Mouse (Mus musculus) hindbrain, embryonic 14.5 days (tissue): Measurements from ENCODE around the gene Ambra1. TPM values are rescaled to one million over a fixed set of nuclear protein-coding genes. Genes with fewer than 3 reads are reported as not detected.
"Not testable (repeated sequence)": the region's sequence is repeated elsewhere in the genome, so short reads cannot be mapped to it uniquely, and the experiment has no call there.

Experiments
- ATAC-seq: fragments of 200-750 bp; cut with Nextera tagmentation; 2 replicates; pipeline ENCODE4 v1.8.0; 2017; ENCODE audit warnings: moderate number of reproducible peaks, mild to moderate bottlenecking, moderate TSS enrichment, moderate library complexity; ENCODE audit not compliant: low FRiP score
- DNase-seq: peaks from one replicate; pipeline ENCODE4 v3.0.0-alpha.2; 2015; ENCODE audit warnings: low spot score
- H3K27ac ChIP-seq: fragments of 300-500 bp; sonication (generic); 2 replicates; pipeline ENCODE4 v1.5.1; 2014; ENCODE audit warnings: mild to moderate bottlenecking, moderate library complexity
- H3K27me3 ChIP-seq: fragments of 300-500 bp; sonication (generic); 2 replicates; pipeline ENCODE4 v1.6.1; 2014; ENCODE audit warnings: mild to moderate bottlenecking, low read length, mixed read lengths; ENCODE audit not compliant: control insufficient read depth, insufficient read depth
- H3K36me3 ChIP-seq: fragments of 300-500 bp; sonication (generic); replicated peaks from 2 replicates; pipeline ENCODE4 v1.6.1; 2014; ENCODE audit not compliant: control insufficient read depth, insufficient read depth
- H3K4me1 ChIP-seq: fragments of 300-500 bp; sonication (generic); replicated peaks from 2 replicates; pipeline ENCODE4 v1.6.1; 2014; ENCODE audit warnings: antibody characterized with exemption, low read length, mixed read lengths; ENCODE audit not compliant: control insufficient read depth, insufficient read depth
- H3K4me2 ChIP-seq: fragments of 300-500 bp; sonication (generic); replicated peaks from 2 replicates; pipeline ENCODE4 v1.6.1; 2014; ENCODE audit warnings: mild to moderate bottlenecking, moderate library complexity
- H3K4me3 ChIP-seq: fragments of 300-500 bp; sonication (generic); replicated peaks from 2 replicates; pipeline ENCODE4 v1.5.1; 2014; ENCODE audit warnings: mild to moderate bottlenecking, low read length
- H3K9ac ChIP-seq: fragments of 300-500 bp; sonication (generic); 2 replicates; pipeline ENCODE4 v1.6.1; 2014
- H3K9me3 ChIP-seq: fragments of 300-500 bp; sonication (generic); 2 replicates; pipeline ENCODE4 v1.6.1; 2016; ENCODE audit warnings: low read length; ENCODE audit not compliant: control insufficient read depth
- WGBS: fragments of 180-500 bp; shearing (Covaris S2); extraction: QIAGEN DNeasy Blood & Tissue Kit; methylation state at CpG from one replicate; pipeline ENCODE4 v1.1.7; 2014; 5-methylcytosine and 5-hydroxymethylcytosine counted together
- polyA plus RNA-seq: library from polyadenylated mRNA; unstranded; fragments of >200 nt; fragmentation: Nextera tagmentation; extraction: Ambion mirVana; gene quantifications from 2 replicates; pipeline ENCODE4 v1.2.1, GENCODE M21; 2014

Ambra1 gene
- polyA plus RNA-seq, 1 experiment from 2014 or later, result 22.2 TPM

GRCm38 (mm10) chr2:91725476-91725875, 4.5 kb upstream of the Ambra1 start:
- not testable (repeated sequence) for H3K9ac ChIP-seq, H3K4me2 ChIP-seq, H3K9me3 ChIP-seq, H3K4me1 ChIP-seq, H3K27ac ChIP-seq, DNase-seq, H3K4me3 ChIP-seq, ATAC-seq, H3K27me3 ChIP-seq, H3K36me3 ChIP-seq
- WGBS, result 55% methylated on average over 4 of the region's 4 CpGs

- ATAC-seq, result no peak
- no peak overlapping the region for H3K9ac ChIP-seq
- H3K27me3 ChIP-seq, result no peaks in the 10 kb centered on the region
- no peaks in the 10 kb centered on the region for H3K9me3 ChIP-seq
- no peaks in the 10 kb centered on the region for H3K36me3 ChIP-seq
- DNase-seq, result no peak
- no peak overlapping the region for H3K27ac ChIP-seq
- WGBS, result 91% methylated on average over 3 of the region's 3 CpGs
- H3K4me2 ChIP-seq, result no peak overlapping the region
- H3K4me3 ChIP-seq, result no peak overlapping the region
- peaks cover 9% of the 10 kb centered on the region for H3K4me1 ChIP-seq
These were observed 2.9 kb upstream of the Ambra1 start for GRCm38 (mm10) chr2:91727011-91727410.

GRCm38 (mm10) chr2:91729571-91729970, 363 bp upstream of the Ambra1 start:
- Histone ChIP-seq H3K4me3 (peak overlapping the region; percentile 99), H3K4me2 (peak overlapping the region; percentile 71), H3K9ac (peak overlapping the region; percentile 93; the same call in 1 of the 2 replicates), H3K27me3 (no peaks in the 10 kb centered on the region), H3K4me1 (peaks cover 9% of the 10 kb centered on the region), H3K36me3 (no peaks in the 10 kb centered on the region), H3K27ac (no peak overlapping the region), H3K9me3 (no peaks in the 10 kb centered on the region)
- WGBS, result 32% methylated on average over 4 of the region's 4 CpGs
- peak; percentile 18 for ATAC-seq
- DNase-seq, result no peak

- no peak overlapping the region for H3K27ac ChIP-seq
- H3K36me3 ChIP-seq, result no peaks in the 10 kb centered on the region
- H3K9me3 ChIP-seq, result no peaks in the 10 kb centered on the region
- DNase-seq (no peak), ATAC-seq (no peak)
- no peaks in the 10 kb centered on the region for H3K27me3 ChIP-seq
- no peak overlapping the region for H3K4me2 ChIP-seq
- H3K9ac ChIP-seq, result no peak overlapping the region
- WGBS, result 94% methylated on average over 5 of the region's 5 CpGs
- no peak overlapping the region for H3K4me3 ChIP-seq
- peaks cover 9% of the 10 kb centered on the region for H3K4me1 ChIP-seq
These were observed 5.3 kb downstream of the Ambra1 start for GRCm38 (mm10) chr2:91735221-91735620.

- no peak overlapping the region for H3K4me2 ChIP-seq
- DNase-seq (no peak), ATAC-seq (no peak)
- H3K9ac ChIP-seq, result no peak overlapping the region
- WGBS, result 100% methylated on average over 1 of the region's 1 CpGs
- H3K4me3 ChIP-seq, result no peak overlapping the region
- no peaks in the 10 kb centered on the region for H3K4me1 ChIP-seq
- no peaks in the 10 kb centered on the region for H3K36me3 ChIP-seq
- no peaks in the 10 kb centered on the region for H3K9me3 ChIP-seq
- H3K27me3 ChIP-seq, result no peaks in the 10 kb centered on the region
- H3K27ac ChIP-seq, result no peak overlapping the region
These were observed 9.7 kb downstream of the Ambra1 start for GRCm38 (mm10) chr2:91739586-91739985.

DNA sequence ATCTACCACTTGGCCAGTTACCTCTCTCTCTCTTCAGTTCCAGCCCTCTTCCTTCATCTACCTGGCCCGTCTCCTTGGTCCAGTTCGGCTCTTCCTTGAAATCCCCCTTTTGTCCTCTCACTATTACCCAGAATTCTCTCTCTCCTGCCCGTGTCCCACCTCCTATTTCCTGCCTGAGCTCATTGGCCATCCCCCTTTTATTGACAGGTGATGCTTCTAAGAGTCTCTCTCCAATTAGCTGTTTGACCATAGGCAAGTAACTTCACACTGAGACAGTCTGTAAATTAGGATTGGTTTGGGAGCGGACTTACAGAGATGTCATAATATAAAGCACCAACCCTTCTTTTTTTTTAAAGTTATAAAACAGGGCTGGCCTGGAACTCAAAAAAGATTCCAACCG, 14.8 kb downstream of the Ambra1 start:
- no peak for DNase-seq
- Histone ChIP-seq H3K9me3 (no peaks in the 10 kb centered on the region), H3K4me1 (no peaks in the 10 kb centered on the region), H3K36me3 (no peaks in the 10 kb centered on the region), H3K4me3 (no peak overlapping the region), H3K27ac (no peak overlapping the region), H3K9ac (no peak overlapping the region), H3K27me3 (no peaks in the 10 kb centered on the region), H3K4me2 (no peak overlapping the region)
- no peak for ATAC-seq
- 88% methylated on average over 5 of the region's 5 CpGs for WGBS

- DNase-seq (no peak), ATAC-seq (no peak)
- Histone ChIP-seq H3K36me3 (no peaks in the 10 kb centered on the region), H3K9me3 (no peaks in the 10 kb centered on the region), H3K9ac (no peak overlapping the region), H3K4me1 (no peaks in the 10 kb centered on the region), H3K27ac (no peak overlapping the region), H3K4me3 (no peak overlapping the region), H3K27me3 (no peaks in the 10 kb centered on the region), H3K4me2 (no peak overlapping the region)
- 65% methylated on average over 2 of the region's 2 CpGs for WGBS
These were observed 19.9 kb downstream of the Ambra1 start for GRCm38 (mm10) chr2:91749811-91750261.

GRCm38 (mm10) chr2:91771921-91772705, 42.2 kb downstream of the Ambra1 start:
- Histone ChIP-seq H3K27me3 (no peaks in the 10 kb centered on the region), H3K4me3 (no peak overlapping the region), H3K27ac (no peak overlapping the region), H3K9ac (no peak overlapping the region), H3K36me3 (peaks cover 71% of the 10 kb centered on the region), H3K4me1 (no peaks in the 10 kb centered on the region), H3K9me3 (no peaks in the 10 kb centered on the region), H3K4me2 (no peak overlapping the region)
- WGBS, result 90% methylated on average over 17 of the region's 17 CpGs
- DNase-seq (no peak), ATAC-seq (no peak)

- Histone ChIP-seq H3K4me1 (no peaks in the 10 kb centered on the region), H3K27ac (no peak overlapping the region), H3K27me3 (no peaks in the 10 kb centered on the region), H3K36me3 (peaks cover 63% of the 10 kb centered on the region), H3K4me2 (no peak overlapping the region), H3K9me3 (no peaks in the 10 kb centered on the region), H3K9ac (no peak overlapping the region), H3K4me3 (no peak overlapping the region)
- ATAC-seq, result no peak
- DNase-seq, result no peak
- WGBS, result 97% methylated on average over 7 of the region's 7 CpGs
These were observed 43.4 kb downstream of the Ambra1 start for GRCm38 (mm10) chr2:91773309-91773708.
